Mouse (Mus musculus) intestine, embryonic 14.5 days (tissue): ENCODE measurements at regions not wholly inside any gene's neighbourhood (a gene's known extent, or its start where the extent isn't known, plus 50 kb on each side); places are given as distances from the start of the nearest gene placed in this dataset.

ENCODE experiments used
- ATAC-seq: fragments of 200-750 bp; cut with Nextera tagmentation; replicated peaks from 2 replicates; pipeline ENCODE4 v1.8.0; 2017; ENCODE audit warnings: low read depth, moderate number of reproducible peaks, moderate TSS enrichment, moderate library complexity; ENCODE audit not compliant: low FRiP score, low TSS enrichment
- DNase-seq: peaks from one replicate; pipeline ENCODE4 v3.0.0-alpha.2; 2018; ENCODE audit warnings: low spot score
- H3K27ac ChIP-seq: fragments of 300-500 bp; sonication (generic); 2 replicates; pipeline ENCODE4 v1.5.1; 2014; ENCODE audit warnings: low read depth, mild to moderate bottlenecking, control low read depth
- H3K27me3 ChIP-seq: fragments of 300-500 bp; sonication (generic); replicated peaks from 2 replicates; pipeline ENCODE4 v1.6.1; 2014; ENCODE audit warnings: low read length, control low read depth; ENCODE audit not compliant: control insufficient read depth, insufficient read depth
- H3K36me3 ChIP-seq: fragments of 300-500 bp; sonication (generic); 2 replicates; pipeline ENCODE4 v1.6.1; 2014; ENCODE audit warnings: low read length, control low read depth; ENCODE audit not compliant: control insufficient read depth, insufficient read depth
- H3K4me1 ChIP-seq: fragments of 300-500 bp; sonication (generic); replicated peaks from 2 replicates; pipeline ENCODE4 v1.6.1; 2014; ENCODE audit warnings: low read length, control low read depth, mixed read lengths; ENCODE audit not compliant: control insufficient read depth, insufficient read depth
- H3K4me2 ChIP-seq: fragments of 300-500 bp; sonication (generic); 2 replicates; pipeline ENCODE4 v1.6.1; 2014; ENCODE audit warnings: low read length
- H3K4me3 ChIP-seq: fragments of 300-500 bp; sonication (generic); 2 replicates; pipeline ENCODE4 v1.5.1; 2014; ENCODE audit warnings: low read depth, low read length, control low read depth, mixed read lengths
- H3K9ac ChIP-seq: fragments of 300-500 bp; sonication (generic); 2 replicates; pipeline ENCODE4 v1.6.1; 2014; ENCODE audit warnings: mild to moderate bottlenecking, low read length
- H3K9me3 ChIP-seq: fragments of 300-500 bp; sonication (generic); 2 replicates; pipeline ENCODE4 v1.6.1; 2016; ENCODE audit warnings: low read length, control low read depth; ENCODE audit not compliant: control insufficient read depth
- WGBS: fragments of 180-500 bp; shearing (Covaris S2); extraction: QIAGEN DNeasy Blood & Tissue Kit; methylation state at CpG from one replicate; pipeline ENCODE4 v1.1.7; 2014; 5-methylcytosine and 5-hydroxymethylcytosine counted together

GRCm38 (mm10) chr13:55948591-55948990 is 112.6 kb upstream of the Pitx1 start:
- Histone ChIP-seq H3K4me1 (no peaks in the 10 kb centered on the region), H3K27ac (no peak overlapping the region), H3K4me3 (no peak overlapping the region), H3K9ac (no peak overlapping the region), H3K27me3 (peaks cover 3% of the 10 kb centered on the region; the same call in 1 of the 2 replicates), H3K9me3 (no peaks in the 10 kb centered on the region), H3K4me2 (no peak overlapping the region), H3K36me3 (no peaks in the 10 kb centered on the region)
- WGBS = 71% methylated on average over 9 of the region's 9 CpGs
- ATAC-seq (no peak), DNase-seq (no peak)

- DNase-seq = no peak
- H3K4me2 ChIP-seq = no peak overlapping the region
- H3K4me3 ChIP-seq = no peak overlapping the region
- no peaks in the 10 kb centered on the region for H3K4me1 ChIP-seq
- ATAC-seq = no peak
- no peak overlapping the region for H3K27ac ChIP-seq
- H3K9ac ChIP-seq = no peak overlapping the region
- H3K27me3 ChIP-seq = peaks cover 3% of the 10 kb centered on the region; the same call in 1 of the 2 replicates
- WGBS = 59% methylated on average over 2 of the region's 2 CpGs
- H3K9me3 ChIP-seq = no peaks in the 10 kb centered on the region
- no peaks in the 10 kb centered on the region for H3K36me3 ChIP-seq
Measured at GRCm38 (mm10) chr13:55948144-55948543, 112.2 kb upstream of the Pitx1 start.

GRCm38 (mm10) chr13:55937417-55937816 is 101.4 kb upstream of the Pitx1 start:
- DNase-seq (no peak), ATAC-seq (no peak)
- H3K27ac ChIP-seq = no peak overlapping the region

DNA sequence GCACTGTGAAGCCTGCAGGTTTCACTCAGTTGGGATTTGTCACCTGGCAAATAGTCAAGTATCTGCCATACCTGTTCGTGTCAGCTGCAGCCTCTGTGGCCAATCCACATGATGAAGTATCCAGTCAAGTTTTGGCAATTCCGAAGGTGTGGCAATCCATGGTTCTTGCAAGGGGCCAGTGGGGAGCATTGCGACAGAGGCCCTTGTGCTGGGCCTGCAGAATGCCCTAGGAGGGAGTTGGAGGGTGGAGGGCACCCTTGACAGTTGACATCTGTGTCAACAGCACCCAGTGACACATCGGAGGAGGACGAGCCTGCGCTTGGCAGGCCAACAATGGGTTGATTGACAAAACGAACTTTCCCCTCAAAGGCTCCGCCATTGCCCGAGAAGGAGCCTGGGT is 101.0 kb upstream of the Pitx1 start:
- no peaks in the 10 kb centered on the region for H3K4me1 ChIP-seq
- H3K4me2 ChIP-seq = no peak overlapping the region
- WGBS = 92% methylated on average over 9 of the region's 9 CpGs
- DNase-seq (no peak), ATAC-seq (no peak)
- no peaks in the 10 kb centered on the region for H3K27me3 ChIP-seq
- H3K9ac ChIP-seq = no peak overlapping the region
- H3K36me3 ChIP-seq = no peaks in the 10 kb centered on the region
- peaks cover 4% of the 10 kb centered on the region; the same call in 1 of the 2 replicates for H3K9me3 ChIP-seq
- no peak overlapping the region for H3K27ac ChIP-seq
- H3K4me3 ChIP-seq = no peak overlapping the region

More at GRCm38 (mm10) chr13:55937417-55937816, 101.4 kb upstream of the Pitx1 start:
- no peaks in the 10 kb centered on the region for H3K36me3 ChIP-seq
- H3K27me3 ChIP-seq = no peaks in the 10 kb centered on the region
- no peak overlapping the region for H3K4me2 ChIP-seq
- H3K4me3 ChIP-seq = no peak overlapping the region
- WGBS = 89% methylated on average over 9 of the region's 9 CpGs
- peaks cover 4% of the 10 kb centered on the region; the same call in 1 of the 2 replicates for H3K9me3 ChIP-seq
- H3K4me1 ChIP-seq = no peaks in the 10 kb centered on the region
- no peak overlapping the region for H3K9ac ChIP-seq

- no peak for ATAC-seq
- 74% methylated on average over 11 of the region's 11 CpGs for WGBS
- H3K36me3 ChIP-seq = no peaks in the 10 kb centered on the region
- H3K4me2 ChIP-seq = no peak overlapping the region
- H3K27me3 ChIP-seq = peaks cover 2% of the 10 kb centered on the region; the same call in 1 of the 2 replicates
- DNase-seq = no peak
- no peak overlapping the region for H3K4me3 ChIP-seq
- H3K27ac ChIP-seq = no peak overlapping the region
- H3K9me3 ChIP-seq = no peaks in the 10 kb centered on the region
- no peaks in the 10 kb centered on the region for H3K4me1 ChIP-seq
- H3K9ac ChIP-seq = no peak overlapping the region
Measured at GRCm38 (mm10) chr13:55930637-55931036, 94.6 kb upstream of the Pitx1 start.

DNA sequence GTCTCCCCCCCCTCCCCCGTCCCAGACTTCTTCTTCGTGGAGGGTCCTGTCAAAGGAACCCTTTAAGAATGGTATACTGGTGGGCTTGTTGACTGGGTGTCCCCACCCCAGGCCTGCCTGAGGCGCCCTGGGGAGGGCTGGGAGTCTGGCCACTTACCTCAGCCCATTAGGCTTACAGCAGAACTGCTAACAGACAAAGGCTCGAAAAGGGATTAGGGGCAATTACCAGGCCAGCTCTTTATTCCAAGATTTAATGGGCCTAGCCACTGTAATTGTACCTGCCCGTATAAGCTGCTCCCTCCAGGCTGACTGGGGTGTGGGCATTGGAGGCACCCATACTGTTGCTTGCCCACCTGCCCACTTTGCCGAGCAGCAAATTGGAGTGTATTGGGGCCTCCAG is 93.8 kb upstream of the Pitx1 start:
- peaks cover 6% of the 10 kb centered on the region; the same call in 1 of the 2 replicates for H3K27me3 ChIP-seq
- no peaks in the 10 kb centered on the region for H3K9me3 ChIP-seq
- DNase-seq (no peak), ATAC-seq (no peak)
- H3K4me2 ChIP-seq = no peak overlapping the region
- WGBS = 65% methylated on average over 6 of the region's 6 CpGs
- no peaks in the 10 kb centered on the region for H3K4me1 ChIP-seq
- no peaks in the 10 kb centered on the region for H3K36me3 ChIP-seq
- H3K27ac ChIP-seq = no peak overlapping the region
- no peak overlapping the region for H3K9ac ChIP-seq
- no peak overlapping the region for H3K4me3 ChIP-seq

DNA sequence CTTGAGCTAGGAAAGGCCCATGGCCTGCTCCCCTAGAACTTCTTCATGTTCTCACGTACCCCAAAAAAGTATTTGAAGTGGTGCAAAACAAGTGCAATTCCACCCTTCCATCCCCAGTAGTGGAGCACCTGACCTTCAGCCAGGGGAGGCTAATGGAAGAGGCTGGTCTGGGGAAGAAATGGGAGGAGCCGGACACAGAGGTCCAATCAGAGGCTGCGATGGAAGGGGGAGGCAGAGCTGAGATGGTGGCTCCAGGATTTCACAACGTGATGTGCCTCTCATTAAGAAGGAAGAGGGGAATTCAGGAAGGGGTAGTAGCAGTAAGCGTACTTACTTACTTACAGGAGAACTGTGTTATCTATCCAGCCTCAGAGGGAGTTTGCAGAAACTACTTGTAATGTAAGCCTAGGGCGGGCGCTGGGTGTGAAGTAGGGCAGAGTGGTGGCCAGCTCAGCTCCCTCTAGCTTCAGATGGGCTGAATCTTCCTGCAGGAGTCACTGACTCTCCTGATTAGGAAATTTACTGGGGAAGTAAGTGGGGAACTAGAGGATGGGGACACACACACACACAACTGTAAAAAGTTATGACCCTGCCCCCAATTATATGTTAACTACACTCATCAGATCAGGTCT is 87.6 kb upstream of the Pitx1 start:
- no peaks in the 10 kb centered on the region for H3K36me3 ChIP-seq
- ATAC-seq = peak; percentile 81

GRCm38 (mm10) chr13:55917316-55917715 is 81.3 kb upstream of the Pitx1 start:
- no peak overlapping the region for H3K4me2 ChIP-seq
- no peak overlapping the region for H3K9ac ChIP-seq
- H3K9me3 ChIP-seq = no peaks in the 10 kb centered on the region
- H3K27me3 ChIP-seq = 0 out of 2 replicates have a peak, but pooled peaks cover 8% of the 10 kb centered on the region
- WGBS = 91% methylated on average over 12 of the region's 12 CpGs
- no peak overlapping the region for H3K4me3 ChIP-seq
- no peak for ATAC-seq
- DNase-seq = no peak
- no peak overlapping the region for H3K27ac ChIP-seq
- no peaks in the 10 kb centered on the region for H3K36me3 ChIP-seq
- H3K4me1 ChIP-seq = no peaks in the 10 kb centered on the region; the same call in 1 of the 2 replicates

More for the DNA sequence above, 87.6 kb upstream of the Pitx1 start:
- Histone ChIP-seq H3K27me3 (peaks cover 17% of the 10 kb centered on the region; the same call in 1 of the 2 replicates), H3K9ac (no peak overlapping the region), H3K4me3 (0 out of 2 replicates have a peak overlapping the region, but pooled peaks have one; percentile 1), H3K4me1 (peaks cover 19% of the 10 kb centered on the region), H3K27ac (no peak overlapping the region), H3K4me2 (peak overlapping the region; percentile 36), H3K9me3 (no peaks in the 10 kb centered on the region)
- 11% methylated on average over 7 of the region's 7 CpGs for WGBS
- peak; percentile 71 for DNase-seq

DNA sequence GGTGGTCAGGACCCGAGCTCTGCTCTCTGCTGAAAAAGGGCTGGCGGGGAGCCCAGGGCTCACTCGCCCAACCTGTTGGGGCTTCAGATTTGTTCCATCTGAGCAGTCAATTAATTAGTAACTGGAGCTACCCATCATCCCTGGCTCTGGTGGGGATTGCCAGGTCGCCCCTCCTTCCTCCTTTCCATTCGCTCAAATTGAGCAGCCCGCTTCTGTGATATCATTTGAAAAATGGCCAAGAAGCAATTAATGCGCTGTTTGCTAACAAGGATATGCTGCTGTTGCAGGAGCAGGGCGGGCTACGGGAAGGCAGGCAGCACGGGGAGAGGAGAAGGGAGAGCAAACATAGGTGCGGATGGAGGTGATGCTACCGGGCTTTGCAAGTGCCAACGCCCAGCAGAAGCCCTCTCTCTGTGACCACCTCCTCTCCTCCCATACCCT is 76.3 kb upstream of the Pitx1 start:
- Histone ChIP-seq H3K9ac (no peak overlapping the region), H3K4me1 (peaks cover 14% of the 10 kb centered on the region), H3K27me3 (no peaks in the 10 kb centered on the region), H3K9me3 (no peaks in the 10 kb centered on the region), H3K4me3 (no peak overlapping the region), H3K27ac (no peak overlapping the region), H3K4me2 (no peak overlapping the region), H3K36me3 (no peaks in the 10 kb centered on the region)
- no peak for DNase-seq
- ATAC-seq = no peak
- WGBS = 76% methylated on average over 13 of the region's 13 CpGs
